Mouse (Mus musculus): ENCODE results near the gene 2310033P09Rik. TPM values are rescaled to one million over a fixed set of nuclear protein-coding genes. Genes with fewer than 3 reads are reported as not detected.
A peak's percentile ranks its signal among the peaks of the same experiment; 100 is the strongest.
"Not testable (repeated sequence)": the region's sequence is repeated elsewhere in the genome, so short reads cannot be mapped to it uniquely, and the experiment has no call there.

The 2310033P09Rik gene
- total RNA-seq, 2 experiments from 2014 or later: 22.9 to 28.8 TPM

DNA sequence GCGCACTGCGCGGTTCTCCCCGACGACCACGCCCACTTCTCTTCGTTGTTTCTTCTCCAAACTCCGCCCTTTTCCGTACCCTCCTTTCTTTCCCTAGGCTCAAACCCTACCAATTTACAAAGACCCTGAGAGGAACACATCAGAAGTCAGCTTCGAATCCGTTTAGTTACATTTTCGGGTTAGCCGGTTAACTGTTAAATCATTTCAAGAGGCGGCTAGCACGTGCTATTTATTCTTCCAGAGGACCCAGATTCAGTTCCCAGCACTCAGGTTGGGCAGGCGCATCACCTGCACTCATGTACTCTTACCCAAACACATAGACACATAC is 16.1 kb upstream of the 2310033P09Rik start, which contains the start of gene Guk1:
Gene Guk1, minus strand, starts transcription at position 154 of the 328 bp plus-strand sequence.
- DNase-seq (ENCODE audit: low spot score in 2 of 2): no peak

DNA sequence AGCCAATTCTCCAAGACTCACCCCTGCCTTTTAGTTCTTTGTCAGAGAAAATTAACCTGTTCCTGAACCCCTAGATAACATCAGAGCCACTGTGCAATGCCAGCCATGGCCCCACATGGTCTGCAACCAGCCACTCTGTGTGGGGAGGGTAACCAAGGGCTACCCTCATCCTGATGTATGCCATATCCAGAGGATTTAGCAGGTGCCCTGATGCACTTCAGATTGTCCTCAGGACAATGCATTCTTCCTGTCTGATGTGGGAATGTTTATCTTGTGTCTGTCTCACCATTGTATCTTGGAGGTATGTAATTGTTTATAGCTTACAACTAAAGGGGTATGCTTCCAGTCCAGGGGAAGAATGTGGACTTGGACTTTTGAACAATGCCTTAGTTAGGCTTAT is 11.9 kb upstream of the 2310033P09Rik start:
- DNase-seq (ENCODE audit: low spot score in 2 of 2): no peak

DNA sequence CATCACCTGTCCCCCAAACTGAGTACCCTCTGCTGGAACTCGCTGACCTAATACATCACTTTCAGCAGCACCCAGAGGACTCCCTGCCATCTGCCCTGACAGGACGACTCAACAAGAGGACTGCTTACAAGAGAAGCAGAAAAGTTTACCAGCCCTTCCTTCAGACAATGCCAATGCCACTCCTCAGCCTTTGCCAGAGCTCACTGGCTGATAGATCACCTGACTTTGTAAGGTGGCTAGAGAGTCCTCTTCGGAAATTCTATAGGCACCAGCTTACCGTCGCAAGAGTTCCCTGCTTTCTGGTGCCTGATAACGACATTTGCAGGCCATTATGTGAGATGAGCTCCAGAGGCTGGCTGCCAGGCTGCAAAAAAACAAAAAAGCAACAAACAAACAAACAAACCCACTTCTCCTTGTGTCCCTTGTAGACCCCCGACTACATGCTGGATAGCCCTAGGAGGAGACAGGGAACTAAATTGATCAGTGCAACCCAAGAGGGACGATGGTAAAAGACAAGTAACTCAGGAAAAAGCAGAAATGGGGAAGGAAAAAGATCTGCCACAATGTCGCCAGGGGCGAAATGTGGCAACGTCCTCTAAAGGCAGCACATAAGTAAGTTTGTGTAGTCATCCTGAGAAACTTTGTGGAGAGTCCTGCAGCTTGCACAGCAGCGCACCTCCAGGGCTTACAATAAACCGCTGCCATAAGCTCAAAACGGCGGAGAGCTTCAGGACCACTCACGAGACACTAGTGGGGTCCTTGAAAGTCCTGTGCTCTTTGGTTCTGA is 6.7 kb upstream of the 2310033P09Rik start:
- DNase-seq (ENCODE audit: low spot score in 2 of 2): no peak

DNA sequence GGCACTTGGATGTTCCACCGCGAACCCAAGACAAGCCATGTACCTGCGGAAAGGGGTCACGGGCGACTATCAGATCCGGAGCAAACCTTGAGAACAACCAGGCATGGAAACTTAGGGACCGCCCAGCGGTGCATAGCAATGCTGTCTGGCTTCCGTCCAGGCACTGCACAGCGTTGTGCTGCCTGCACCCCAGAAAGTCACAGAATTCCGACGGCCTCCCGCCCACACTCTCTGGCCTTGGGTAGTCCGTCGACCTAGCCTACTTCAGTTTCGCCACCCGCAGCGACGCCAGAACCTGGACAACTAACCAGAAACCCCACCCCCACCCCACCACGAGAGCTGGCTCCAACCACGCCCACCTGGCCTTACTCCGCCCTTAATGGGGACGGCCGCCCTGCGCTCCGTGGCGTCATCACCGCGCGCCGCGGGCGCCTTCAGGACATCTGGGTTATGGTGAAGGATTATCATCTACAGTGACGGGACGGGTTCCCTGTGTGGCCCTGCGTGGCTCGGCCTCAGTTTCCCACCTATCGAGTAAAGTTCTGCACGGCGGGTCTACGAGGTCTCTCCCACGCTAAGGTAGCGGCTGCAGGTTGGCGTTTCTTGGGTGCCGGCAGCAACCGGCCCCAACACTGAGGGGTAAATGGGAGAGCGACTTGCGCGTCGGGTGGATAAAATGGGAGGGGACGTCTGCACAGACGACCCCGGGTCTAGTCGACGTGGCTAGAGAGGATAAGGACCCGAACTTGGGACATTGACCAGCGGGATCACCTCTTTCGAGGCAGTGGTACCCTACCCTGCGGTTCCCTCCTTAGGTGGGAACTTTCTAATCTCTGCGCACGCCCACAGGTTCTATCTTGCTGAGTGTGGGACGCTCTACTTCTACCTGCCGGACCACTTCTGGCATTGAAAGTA is 5.8 kb upstream of the 2310033P09Rik start, which contains the start of gene Mrpl55:
Gene Mrpl55, plus strand, starts transcription at position 406 of the 915 bp plus-strand sequence.
- peak; percentile 90 to 93 for DNase-seq (ENCODE audit: low spot score in 2 of 2)

DNA sequence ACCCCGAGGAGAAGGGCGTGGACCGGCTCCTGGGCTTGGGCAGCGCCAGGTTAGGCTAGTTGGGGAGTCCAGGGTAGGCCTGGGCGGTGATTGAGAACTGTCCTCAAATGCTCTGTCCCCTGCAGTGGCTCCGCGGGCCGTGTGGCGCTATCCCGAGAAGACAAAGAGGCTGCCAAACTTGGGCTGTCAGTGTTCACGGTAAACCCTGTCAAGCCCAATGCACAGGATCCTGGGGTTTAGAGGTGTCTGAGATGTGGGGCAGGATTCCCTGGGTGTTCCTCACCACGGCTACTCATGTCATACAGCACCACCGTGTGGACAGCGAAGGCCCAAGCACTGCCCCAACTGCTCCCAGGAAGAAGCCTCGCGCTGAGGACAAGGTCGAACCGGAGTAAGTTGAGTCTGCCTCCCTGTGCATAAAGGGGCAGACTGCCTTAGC is 901 bp downstream of the 2310033P09Rik start:
- peak; percentile 54 to 55 for DNase-seq (ENCODE audit: low spot score in 2 of 2)

DNA sequence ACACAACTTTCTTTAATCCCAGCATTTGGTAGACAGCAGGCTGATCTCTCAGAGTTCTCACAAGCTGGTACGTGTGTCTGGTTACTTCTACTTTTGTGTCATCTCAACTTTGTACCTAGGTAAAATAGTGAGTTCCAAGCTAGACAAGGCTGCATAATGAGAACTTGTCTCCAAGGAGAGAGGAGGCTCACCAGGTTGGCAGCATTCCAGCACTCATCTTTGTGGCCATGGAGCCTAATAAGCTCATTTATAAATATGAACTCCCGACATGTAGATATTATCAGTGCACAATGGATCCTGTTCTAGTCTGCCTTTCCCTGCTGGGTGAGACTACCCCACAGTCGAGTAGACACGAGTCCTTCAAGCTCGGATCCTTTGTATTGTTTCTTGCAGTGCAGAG is 1.5 kb downstream of the 2310033P09Rik start:
- no peak for DNase-seq (ENCODE audit: low spot score in 2 of 2)

DNA sequence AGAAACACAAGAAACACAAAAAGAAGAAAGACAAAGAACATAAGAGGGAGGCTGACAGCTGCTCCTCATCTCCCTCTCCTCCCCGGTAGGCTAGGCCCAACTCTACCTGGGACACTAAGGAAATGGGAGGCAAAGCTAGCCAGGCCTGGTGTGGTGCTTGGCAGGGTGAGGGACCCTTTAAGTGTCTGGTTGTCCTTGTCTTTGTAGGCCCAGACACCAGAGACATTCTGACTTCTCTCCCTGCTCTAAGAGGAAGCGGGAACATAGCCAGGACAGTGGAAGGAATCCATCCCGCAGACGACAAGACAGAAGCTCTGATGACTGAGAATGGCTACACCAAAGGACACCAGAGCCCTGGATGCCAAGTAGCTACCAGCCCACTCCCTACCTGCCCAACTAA is 1.9 kb downstream of the 2310033P09Rik start:
- no peak for DNase-seq (ENCODE audit: low spot score in 2 of 2)

DNA sequence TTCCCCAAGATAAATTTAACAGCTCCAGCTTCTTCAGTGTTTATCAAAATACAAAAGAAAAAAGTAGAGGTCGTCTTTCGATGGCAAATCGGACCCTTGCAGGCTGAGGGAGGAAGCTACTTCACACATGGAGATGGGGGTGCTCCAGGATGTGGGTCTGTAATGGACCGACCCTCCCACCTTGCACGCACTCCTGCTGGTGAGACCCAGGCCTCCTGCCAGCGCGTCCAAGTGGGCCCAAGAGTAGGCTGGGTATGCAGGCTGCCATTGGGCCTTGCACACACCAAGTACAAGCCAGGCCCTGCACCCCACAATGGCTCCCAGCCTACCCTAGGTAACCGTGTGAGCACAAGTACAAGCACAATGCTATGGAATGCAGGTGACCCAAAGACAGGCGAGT is 3.4 kb downstream of the 2310033P09Rik start:
- not testable (repeated sequence) for DNase-seq (ENCODE audit: low spot score in 2 of 2)

DNA sequence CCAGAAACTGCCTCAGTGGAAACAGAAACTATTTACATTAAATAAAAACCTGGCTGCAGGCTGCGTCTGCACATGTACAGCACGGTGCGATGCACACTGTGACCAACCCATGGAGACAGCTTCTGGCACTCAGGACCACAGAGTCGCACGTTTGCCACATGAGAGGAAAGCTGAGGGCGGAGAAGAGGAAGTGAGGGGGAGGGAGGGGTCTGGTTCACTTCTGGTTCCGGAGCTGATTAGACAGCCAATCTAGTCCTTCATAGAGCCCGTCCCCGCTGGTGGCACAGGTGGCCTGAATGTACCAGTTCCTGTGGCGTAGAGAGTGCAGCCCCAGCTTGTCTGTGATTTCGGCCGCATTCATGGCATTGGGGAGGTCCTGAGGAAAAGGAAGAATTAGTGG is 4.2 kb downstream of the 2310033P09Rik start:
- DNase-seq (ENCODE audit: low spot score in 2 of 2): not testable (repeated sequence)

DNA sequence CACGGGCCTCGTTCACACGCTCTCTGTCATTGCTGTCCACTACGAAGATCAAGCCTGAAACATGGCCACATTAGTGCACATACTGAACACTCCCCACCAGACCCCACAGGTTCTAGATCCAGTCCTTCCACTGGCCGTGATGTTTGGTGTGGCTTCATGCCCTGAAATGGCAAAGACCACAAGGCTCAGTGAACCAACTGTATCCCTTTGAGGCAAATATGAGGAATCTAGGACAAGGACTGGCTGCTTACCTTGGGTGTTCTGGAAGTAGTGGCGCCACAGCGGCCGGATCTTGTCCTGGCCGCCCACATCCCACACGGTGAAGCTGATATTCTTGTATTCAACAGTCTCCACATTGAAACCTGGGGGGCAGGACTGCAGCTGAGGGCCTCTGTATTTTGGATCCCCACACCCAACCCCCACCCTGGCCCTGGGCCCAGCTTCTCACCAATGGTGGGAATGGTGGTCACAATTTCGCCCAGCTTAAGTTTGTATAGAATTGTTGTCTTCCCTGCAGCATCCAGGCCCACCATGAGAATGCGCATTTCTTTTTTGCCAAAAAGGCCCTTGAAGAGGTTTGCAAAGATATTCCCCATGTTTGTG is 4.9 kb downstream of the 2310033P09Rik start:
- DNase-seq (ENCODE audit: low spot score in 2 of 2): no peak

DNA sequence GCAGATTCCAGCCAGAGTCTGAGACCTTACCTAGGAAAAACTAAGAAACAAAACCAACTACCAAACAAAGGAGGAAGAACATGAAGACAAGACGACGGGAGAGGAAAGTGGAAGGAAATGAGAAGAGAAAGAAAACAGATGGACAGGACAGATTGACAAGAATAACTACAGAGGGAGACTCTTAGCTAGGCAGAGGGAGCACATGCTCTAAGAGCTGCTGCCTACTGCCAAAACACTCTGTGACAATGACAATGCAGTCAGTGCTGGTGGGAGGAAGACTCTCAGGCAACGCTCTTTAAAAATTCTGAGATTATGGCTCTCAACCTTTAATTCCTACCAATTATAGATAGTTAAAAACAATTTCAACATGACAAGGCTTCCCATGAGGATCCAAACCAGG is 8.8 kb downstream of the 2310033P09Rik start:
- DNase-seq (ENCODE audit: low spot score in 2 of 2): peak in 1 of 2 experiments; percentile 67

DNA sequence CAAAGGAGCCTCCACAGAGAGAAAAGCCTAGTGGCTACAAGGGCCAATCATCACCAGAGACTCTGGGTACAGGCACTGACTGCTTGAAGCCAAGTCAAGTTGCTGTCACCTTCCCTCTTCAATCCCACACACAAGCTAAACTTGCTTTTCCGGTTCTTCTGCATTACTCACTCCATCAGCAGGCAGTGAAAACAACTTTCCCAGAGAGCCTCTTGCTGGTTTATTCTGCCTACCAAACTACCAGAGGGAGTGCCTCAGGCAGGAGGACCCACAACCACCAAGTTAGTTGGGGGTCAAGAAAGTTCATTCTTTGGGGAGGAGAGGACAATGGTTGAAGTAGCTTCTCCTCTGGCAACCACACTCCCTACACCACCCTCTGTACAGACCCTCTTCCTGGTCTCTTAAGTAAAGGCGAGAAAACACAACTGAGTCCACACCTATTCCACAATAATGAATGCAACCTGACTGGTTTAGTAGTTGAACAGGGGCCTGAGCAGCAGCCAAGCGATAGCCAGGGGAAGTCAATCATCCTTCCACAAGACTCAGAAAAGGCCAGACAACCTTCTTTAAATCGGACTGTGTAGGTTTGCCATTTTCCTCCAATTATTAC is 10.4 kb downstream of the 2310033P09Rik start:
- DNase-seq (ENCODE audit: low spot score in 2 of 2): no peak

DNA sequence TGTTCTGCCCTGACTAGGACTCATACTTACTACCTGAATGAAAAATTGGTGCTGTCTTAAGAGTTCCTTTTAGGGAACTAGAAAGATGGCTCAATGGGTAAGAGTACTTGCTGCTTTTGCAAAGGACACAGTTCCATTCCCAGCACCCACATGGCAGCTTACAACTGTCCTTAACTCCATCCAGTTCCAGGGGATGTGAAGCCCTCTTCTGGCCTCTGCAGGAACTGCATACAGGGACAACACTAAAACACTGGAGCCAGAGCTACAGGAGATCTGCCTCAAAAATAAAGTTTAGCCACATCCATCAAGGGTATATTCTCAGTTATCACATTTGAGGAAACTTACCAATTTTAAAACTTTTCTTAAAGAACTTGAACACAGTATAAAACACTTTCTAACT is 10.9 kb downstream of the 2310033P09Rik start:
- DNase-seq (ENCODE audit: low spot score in 2 of 2): no peak

DNA sequence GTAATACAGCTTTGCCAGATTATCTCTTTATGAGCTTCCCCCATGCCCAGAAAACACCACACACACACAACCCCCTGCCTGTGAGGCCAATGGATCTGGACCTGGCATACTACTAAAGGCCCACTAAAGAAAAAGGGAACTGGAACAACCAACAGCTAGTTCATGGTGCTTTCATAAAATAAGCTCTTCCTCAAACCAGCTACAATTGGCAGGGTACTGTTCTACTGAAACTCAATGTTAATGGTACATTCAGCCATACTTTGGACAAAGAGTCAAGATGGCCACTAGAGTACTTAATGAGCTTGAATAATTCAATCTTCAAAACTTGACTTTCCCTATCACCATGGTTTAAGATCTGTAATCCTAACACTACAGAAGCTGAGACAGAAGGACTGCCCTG is 13.5 kb downstream of the 2310033P09Rik start:
- no peak for DNase-seq (ENCODE audit: low spot score in 2 of 2)

DNA sequence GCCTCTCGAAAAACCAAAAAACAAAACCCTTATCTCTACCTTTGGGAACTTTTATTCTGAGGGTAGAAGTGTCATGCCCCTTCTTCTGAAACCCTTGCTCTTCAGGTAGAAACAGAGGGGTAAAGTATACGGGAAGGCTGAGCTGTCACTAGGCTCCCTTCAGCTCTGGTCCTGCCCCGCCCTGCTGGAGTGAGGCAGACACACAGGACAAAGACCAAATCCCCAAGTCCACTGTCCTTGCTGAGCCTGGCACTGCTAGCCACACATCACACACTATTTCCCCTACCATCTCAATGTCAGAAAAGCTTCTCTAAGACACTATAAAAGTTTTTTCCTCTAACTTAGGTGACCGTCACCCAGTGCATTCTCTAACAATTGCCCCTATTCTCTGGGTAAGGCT is 14.2 kb downstream of the 2310033P09Rik start:
- no peak for DNase-seq (ENCODE audit: low spot score in 2 of 2)

DNA sequence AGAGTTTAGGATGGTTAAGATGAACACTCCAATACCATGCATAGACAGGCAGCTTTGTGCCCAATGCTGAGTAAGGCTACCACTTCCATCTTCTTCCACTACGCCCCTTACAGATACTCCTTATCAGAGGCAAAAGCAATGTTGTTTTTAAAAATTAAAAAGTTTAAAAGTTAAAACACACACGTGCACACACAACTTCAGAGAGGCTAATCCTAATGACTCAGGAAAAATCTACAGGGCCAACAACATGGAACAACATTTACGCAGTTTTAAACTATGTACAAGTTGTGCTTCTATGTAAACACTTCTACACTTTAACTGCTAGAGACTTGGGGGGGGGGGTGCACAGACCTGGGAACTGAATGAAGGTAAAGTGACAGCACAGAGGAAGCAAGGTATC is 15.9 kb downstream of the 2310033P09Rik start:
- no peak for DNase-seq (ENCODE audit: low spot score in 2 of 2)

DNA sequence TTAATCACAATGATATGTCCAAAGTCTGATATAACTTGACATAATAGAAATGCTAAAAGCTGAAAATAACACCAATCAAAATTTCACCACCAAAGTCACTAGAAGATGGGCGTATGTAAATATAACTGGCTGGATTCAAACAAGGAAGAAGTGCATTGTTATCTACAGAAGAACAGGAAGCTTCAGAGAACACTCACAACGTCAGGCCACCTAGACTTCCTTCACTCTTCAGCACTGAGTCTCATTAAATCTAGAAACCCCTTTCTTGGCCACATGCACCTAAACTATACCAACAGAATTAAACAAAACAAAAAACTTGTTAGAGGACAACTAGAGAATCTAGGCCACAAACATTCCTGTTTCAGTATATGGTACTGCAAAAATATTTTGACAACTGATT is 16.3 kb downstream of the 2310033P09Rik start:
- no peak for DNase-seq (ENCODE audit: low spot score in 2 of 2)

DNA sequence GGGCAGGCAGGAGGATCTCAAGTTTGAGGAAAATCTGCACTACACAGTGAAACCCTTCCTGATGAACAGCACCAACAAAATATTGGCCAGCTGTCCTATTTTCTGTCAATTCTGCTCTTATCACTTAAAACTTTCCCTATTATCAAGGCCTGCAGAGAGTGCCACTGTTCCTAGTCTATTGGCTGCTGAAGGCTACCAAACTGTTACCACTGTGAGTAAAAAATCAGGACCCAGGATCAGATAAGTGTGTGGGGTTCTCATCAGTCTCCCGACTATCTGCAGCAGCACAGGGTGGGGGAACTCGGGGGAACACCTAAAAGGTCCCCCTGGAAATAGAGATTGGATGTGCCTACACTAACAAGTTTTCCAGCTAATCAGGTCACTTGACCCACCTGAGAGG is 17.0 kb downstream of the 2310033P09Rik start:
- no peak for DNase-seq (ENCODE audit: low spot score in 2 of 2)

DNA sequence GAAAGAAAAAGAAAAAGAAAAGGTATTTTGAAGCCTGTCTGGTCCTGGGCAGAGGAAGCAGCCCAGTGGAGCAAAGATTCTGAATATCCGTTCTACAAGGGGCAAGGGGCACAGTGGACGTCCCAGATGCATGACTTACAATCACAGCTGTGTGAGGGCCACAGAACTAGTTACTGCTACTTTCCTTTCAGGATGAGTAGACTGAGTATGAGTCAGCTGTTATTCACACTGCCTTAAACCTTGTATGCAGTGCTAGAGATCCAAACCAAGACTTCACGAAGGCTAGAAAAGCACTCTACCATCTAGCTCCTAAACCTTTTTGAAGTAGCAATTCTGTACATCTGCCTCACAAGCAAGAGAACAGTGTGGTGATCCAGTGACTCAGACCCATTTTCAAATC is 18.1 kb downstream of the 2310033P09Rik start:
- DNase-seq (ENCODE audit: low spot score in 2 of 2): no peak

DNA sequence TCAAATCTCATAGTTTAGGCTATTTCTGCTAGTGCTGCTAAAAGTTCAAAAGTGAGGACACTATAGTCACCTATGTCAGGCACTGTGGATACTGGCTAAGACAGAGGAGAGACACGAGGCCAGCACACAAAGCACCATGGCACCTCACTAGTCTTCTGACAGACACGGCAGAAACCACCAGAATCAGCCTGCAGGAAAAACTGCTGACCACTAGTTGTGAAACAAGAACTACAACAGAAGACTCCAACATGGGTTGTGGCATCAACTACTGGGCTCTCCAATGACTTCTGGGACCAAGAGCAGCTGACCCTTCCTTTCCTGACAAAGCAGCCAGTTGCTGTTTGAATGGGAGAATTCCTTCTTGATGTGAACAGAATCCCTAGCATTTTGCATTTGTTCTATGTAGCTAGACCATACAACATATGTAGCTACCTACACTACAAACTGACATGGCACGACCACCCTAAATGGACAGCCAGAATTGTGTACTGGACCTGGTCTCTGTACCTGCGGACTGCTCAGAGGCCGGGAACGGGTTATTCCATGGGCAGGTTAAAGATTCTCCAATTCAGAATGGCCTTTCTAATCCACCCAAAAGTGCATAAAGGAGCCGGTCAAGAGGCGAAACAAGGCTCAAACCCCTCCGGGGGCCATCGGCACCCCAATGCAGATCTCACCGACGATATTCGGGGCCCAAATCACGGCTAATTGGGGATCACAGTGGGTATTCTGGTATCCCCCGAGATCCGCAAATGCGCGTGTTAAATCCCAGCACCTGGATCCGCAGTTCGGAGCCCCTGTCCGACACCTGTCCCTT is 18.9 kb downstream of the 2310033P09Rik start:
- no peak for DNase-seq (ENCODE audit: low spot score in 2 of 2)
